Mouse (Mus musculus) CH12.LX (cell line): ENCODE measurements around the gene Llgl1. TPM values are rescaled to one million over a fixed set of nuclear protein-coding genes. Genes with fewer than 3 reads are reported as not detected.

ENCODE experiments used
- DNase-seq: peaks from one replicate; pipeline ENCODE4 v3.0.0-alpha.2; 2013; ENCODE audit errors: extremely low read depth
- H3K27ac ChIP-seq: 2 replicates; pipeline ENCODE4 v1.5.1; 2012; ENCODE audit warnings: low read depth, mild to moderate bottlenecking, control low read depth, moderate library complexity; ENCODE audit not compliant: insufficient read depth
- H3K27me3 ChIP-seq: replicated peaks from 2 replicates; pipeline ENCODE3; 2012; ENCODE audit warnings: inconsistent platforms
- H3K36me3 ChIP-seq, 2 experiments: replicated peaks in 1 of 2; 2 replicates each; pipeline versions ENCODE3 to v1.6.1; 2012; ENCODE audit warnings: inconsistent platforms in 1 of 2, low read length in 1 of 2, mild to moderate bottlenecking in 1 of 2, mixed read lengths in 1 of 2, moderate library complexity in 1 of 2; ENCODE audit not compliant: control insufficient read depth in 1 of 2, insufficient read depth in 1 of 2
- H3K4me1 ChIP-seq, 2 experiments: 2 replicates each; pipeline ENCODE4 v1.6.1; 2012; ENCODE audit warnings: inconsistent platforms in 1 of 2, moderate library complexity in 1 of 2; ENCODE audit not compliant: insufficient read depth in 2 of 2, control insufficient read depth in 1 of 2
- H3K4me2 ChIP-seq: 2 replicates; pipeline ENCODE4 v1.6.1; 2012; ENCODE audit warnings: low read depth, mild to moderate bottlenecking, control low read depth; ENCODE audit not compliant: poor library complexity, insufficient read depth, severe bottlenecking
- H3K4me3 ChIP-seq, 3 experiments: fragments of 150-350 bp in 1 of 3; sonication (generic) in 1 of 3; replicated peaks in 1 of 3; 2 replicates each; pipeline versions ENCODE3 to v1.5.1; 2011 to 2012; ENCODE audit warnings: low read depth in 2 of 3, low read length in 2 of 3, mild to moderate bottlenecking in 2 of 3, moderate library complexity in 2 of 3, control low read depth in 1 of 3, improper control_type of control experiment in 1 of 3, inconsistent platforms in 1 of 3, mixed read lengths in 1 of 3; ENCODE audit not compliant: poor library complexity in 1 of 3
- H3K79me2 ChIP-seq: replicated peaks from 2 replicates; pipeline ENCODE4 v1.6.1; 2012; ENCODE audit warnings: mild to moderate bottlenecking, moderate library complexity; ENCODE audit not compliant: control insufficient read depth, poor library complexity, insufficient read depth, severe bottlenecking; ENCODE audit errors: extremely low read depth
- H3K9ac ChIP-seq: 2 replicates; pipeline ENCODE4 v1.6.1; 2012; ENCODE audit warnings: low read depth, mild to moderate bottlenecking, control low read depth, moderate library complexity; ENCODE audit not compliant: insufficient read depth
- H3K9me3 ChIP-seq: replicated peaks from 2 replicates; pipeline ENCODE3; 2012; ENCODE audit warnings: low read length, inconsistent platforms, mixed read lengths
- BHLHE40 ChIP-seq: IDR thresholded peaks from 2 replicates; pipeline ENCODE4 v1.6.1; 2011; ENCODE audit warnings: mild to moderate bottlenecking, low read depth, low read length, improper control_type of control experiment
- CHD2 ChIP-seq: IDR thresholded peaks from 2 replicates; pipeline ENCODE4 v1.6.1; 2011; ENCODE audit warnings: low read length, improper control_type of control experiment
- CTCF ChIP-seq, 2 experiments: IDR thresholded peaks in 1 of 2; conservative IDR thresholded peaks in 1 of 2; 2 replicates each; pipeline ENCODE4 v1.5.1; 2011 to 2012; ENCODE audit warnings: low read depth in 2 of 2, low read length in 2 of 2, improper control_type of control experiment in 1 of 2, inconsistent platforms in 1 of 2, mild to moderate bottlenecking in 1 of 2, moderate library complexity in 1 of 2
- E2F4 ChIP-seq: IDR thresholded peaks from 2 replicates; pipeline ENCODE4 v1.6.1; 2011; ENCODE audit warnings: low read depth, low read length, improper control_type of control experiment; ENCODE audit not compliant: insufficient replicate concordance
- EP300 ChIP-seq: IDR thresholded peaks from 2 replicates; pipeline ENCODE4 v1.6.1; 2011; ENCODE audit warnings: low read length, improper control_type of control experiment
- HCFC1 ChIP-seq: IDR thresholded peaks from 2 replicates; pipeline ENCODE4 v1.6.1; 2012; ENCODE audit warnings: low read depth, mild to moderate bottlenecking, inconsistent platforms, low read length, improper control_type of control experiment
- IRF4 ChIP-seq: IDR thresholded peaks from 2 replicates; pipeline ENCODE4 v1.6.1; 2014; ENCODE audit warnings: low read depth, mild to moderate bottlenecking, inconsistent platforms, low read length, improper control_type of control experiment
- JUN ChIP-seq: IDR thresholded peaks from 2 replicates; pipeline ENCODE4 v1.6.1; 2011; ENCODE audit warnings: low read depth, mild to moderate bottlenecking, low read length, improper control_type of control experiment, moderate library complexity; ENCODE audit not compliant: insufficient read depth
- KAT2A ChIP-seq: IDR thresholded peaks from 2 replicates; pipeline ENCODE4 v1.6.1; 2012; ENCODE audit warnings: low read length, improper control_type of control experiment, inconsistent platforms; ENCODE audit not compliant: insufficient replicate concordance
- MAFK ChIP-seq: IDR thresholded peaks from 2 replicates; pipeline ENCODE4 v1.6.1; 2011; ENCODE audit warnings: low read length, improper control_type of control experiment; ENCODE audit not compliant: insufficient replicate concordance
- MAX ChIP-seq: IDR thresholded peaks from 2 replicates; pipeline ENCODE4 v1.6.1; 2011; ENCODE audit warnings: low read length, improper control_type of control experiment
- MAZ ChIP-seq: IDR thresholded peaks from 2 replicates; pipeline ENCODE4 v1.6.1; 2012; ENCODE audit warnings: low read depth, mild to moderate bottlenecking, inconsistent platforms, low read length, improper control_type of control experiment, moderate library complexity
- MEF2A ChIP-seq: IDR thresholded peaks from 2 replicates; pipeline ENCODE4 v1.6.1; 2014; ENCODE audit warnings: low read depth, mild to moderate bottlenecking, inconsistent platforms, low read length, improper control_type of control experiment, borderline replicate concordance
- MXI1 ChIP-seq: IDR thresholded peaks from 2 replicates; pipeline ENCODE4 v1.6.1; 2011; ENCODE audit warnings: mild to moderate bottlenecking, low read depth, low read length, improper control_type of control experiment
- MYC ChIP-seq: IDR thresholded peaks from 2 replicates; pipeline ENCODE4 v1.6.1; 2011; ENCODE audit warnings: low read depth, mild to moderate bottlenecking, improper control_type of control experiment, low read length
- NELFE ChIP-seq: IDR thresholded peaks from 2 replicates; pipeline ENCODE4 v1.6.1; 2011; ENCODE audit warnings: low read depth, low read length, improper control_type of control experiment
- NRF1 ChIP-seq: IDR thresholded peaks from 2 replicates; pipeline ENCODE4 v1.6.1; 2014; ENCODE audit warnings: low read depth, mild to moderate bottlenecking, inconsistent platforms, low read length, improper control_type of control experiment, moderate library complexity
- PAX5 ChIP-seq: IDR thresholded peaks from 2 replicates; pipeline ENCODE4 v1.6.1; 2012; ENCODE audit warnings: low read length, inconsistent platforms, mixed read lengths
- RCOR1 ChIP-seq: conservative IDR thresholded peaks from 2 replicates; pipeline ENCODE4 v1.6.1; 2012; ENCODE audit warnings: low read depth, mild to moderate bottlenecking, inconsistent platforms, low read length, improper control_type of control experiment
- SIN3A ChIP-seq: IDR thresholded peaks from 2 replicates; pipeline ENCODE4 v1.6.1; 2012; ENCODE audit warnings: low read length, improper control_type of control experiment, inconsistent platforms
- SMC3 ChIP-seq: IDR thresholded peaks from 2 replicates; pipeline ENCODE4 v1.6.1; 2011; ENCODE audit warnings: low read depth, low read length, improper control_type of control experiment
- ZMIZ1 ChIP-seq: IDR thresholded peaks from 2 replicates; pipeline ENCODE4 v1.6.1; 2012; ENCODE audit warnings: low read depth, mild to moderate bottlenecking, inconsistent platforms, low read length, improper control_type of control experiment
- dilution Hi-C: fragments of 300-500 bp; cut with MboI; formaldehyde crosslinking; loops from 2 replicates; pipeline ENCODE4 v1.14.3; 2020; ENCODE audit warnings: low sequenced_read_pairs; ENCODE audit not compliant: extremely low pct_unique_long_range_greater_than_20kb, extremely low pct_ligation_motif_present
- in situ Hi-C: fragments of 300-500 bp; cut with MboI; formaldehyde crosslinking; loops from 3 replicates; pipeline ENCODE4 v1.14.3; 2019; ENCODE audit warnings: low sequenced_read_pairs, low pct_ligation_motif_present, low pct_unique_long_range_greater_than_20kb, mixed read lengths
- polyA plus RNA-seq: library from polyadenylated mRNA; unstranded; fragments of >175 nt; gene quantifications from 2 replicates; pipeline ENCODE4 v1.2.1, GENCODE M21; 2012; ENCODE audit warnings: low read depth; ENCODE audit not compliant: insufficient read length
- total RNA-seq, 2 experiments: library from RNA; depleted of rRNA; stranded (reverse); fragments of 300-350 nt in 1 of 2; fragments of >200 nt in 1 of 2; gene quantifications; 2 replicates each; pipeline ENCODE4 v1.2.3; 2012 to 2014

Llgl1 gene
- total and polyA plus RNA-seq, 3 experiments = 7.5 to 11.1 (median 9.8) TPM

- no peak overlapping the region for H3K9ac ChIP-seq
- peaks cover 0 to 12% of the 10 kb centered on the region in 2 experiments; a peak in 1 of 4 replicates for H3K4me1 ChIP-seq
- no peak for TF ChIP-seq PAX5
- no peak for TF ChIP-seq ZMIZ1
- no peak for TF ChIP-seq MAZ
- TF ChIP-seq MAFK = no peak
- no peak for TF ChIP-seq CTCF (conservative IDR thresholded peaks at IDR 0.05 in 1 of 2, IDR thresholded peaks at IDR 0.05 in 1 of 2; ENCODE audit: low read depth in 2 of 2, low read length in 2 of 2)
- no peak for TF ChIP-seq JUN
- TF ChIP-seq SMC3 = no peak
- TF ChIP-seq HCFC1 = no peak
- no peak for TF ChIP-seq NELFE
- TF ChIP-seq MAX = no peak
- TF ChIP-seq EP300 = no peak
- TF ChIP-seq IRF4 = no peak
- TF ChIP-seq MEF2A = no peak
- no peak for TF ChIP-seq BHLHE40
- TF ChIP-seq MYC = no peak
- TF ChIP-seq, all 38 proteins: peak for 0
- H3K4me2 ChIP-seq = no peak overlapping the region
- H3K36me3 ChIP-seq = peaks cover 89 to 99% of the 10 kb centered on the region in 2 experiments
- dilution Hi-C loops = no loop called here
- H3K27ac ChIP-seq = no peak overlapping the region
- H3K79me2 ChIP-seq = no peaks in the 10 kb centered on the region
- H3K9me3 ChIP-seq = no peaks in the 10 kb centered on the region
- no peaks in the 10 kb centered on the region for H3K27me3 ChIP-seq
- H3K4me3 ChIP-seq = no peak overlapping the region
- no peak for DNase-seq
- in situ Hi-C loops = no loop called here
Observed at GRCm38 (mm10) chr11:60711218-60711617, 11.7 kb downstream of the Llgl1 start.

GRCm38 (mm10) chr11:60712040-60712439, 12.5 kb downstream of the Llgl1 start:
- TF ChIP-seq NRF1 = no peak
- TF ChIP-seq MAFK = no peak
- TF ChIP-seq IRF4 = no peak
- TF ChIP-seq CHD2 = no peak
- no peak for TF ChIP-seq MXI1
- TF ChIP-seq E2F4 = no peak
- TF ChIP-seq SIN3A = no peak
- TF ChIP-seq MEF2A = no peak
- TF ChIP-seq KAT2A = no peak
- no peak for TF ChIP-seq EP300
- no peak for TF ChIP-seq MAZ
- no peak for TF ChIP-seq RCOR1
- TF ChIP-seq BHLHE40 = no peak
- no peak for TF ChIP-seq MAX
- TF ChIP-seq PAX5 = no peak
- Histone ChIP-seq H3K4me1 (peaks cover 0 to 12% of the 10 kb centered on the region in 2 experiments; a peak in 1 of 4 replicates), H3K4me3 (no peak overlapping the region), H3K36me3 (peaks cover 91 to 99% of the 10 kb centered on the region in 2 experiments), H3K27me3 (no peaks in the 10 kb centered on the region), H3K27ac (no peak overlapping the region), H3K4me2 (no peak overlapping the region), H3K79me2 (no peaks in the 10 kb centered on the region), H3K9me3 (no peaks in the 10 kb centered on the region), H3K9ac (no peak overlapping the region)
- no peak for DNase-seq
- dilution Hi-C loops (no loop called here), in situ Hi-C loops (no loop called here)
